Mouse (Mus musculus): ENCODE results near the gene Strip1. TPM values are rescaled to one million over a fixed set of nuclear protein-coding genes. Genes with fewer than 3 reads are reported as not detected.

The Strip1 gene
- polyA plus RNA-seq, 1 experiment from 2014 or later: 92.2 TPM

DNA sequence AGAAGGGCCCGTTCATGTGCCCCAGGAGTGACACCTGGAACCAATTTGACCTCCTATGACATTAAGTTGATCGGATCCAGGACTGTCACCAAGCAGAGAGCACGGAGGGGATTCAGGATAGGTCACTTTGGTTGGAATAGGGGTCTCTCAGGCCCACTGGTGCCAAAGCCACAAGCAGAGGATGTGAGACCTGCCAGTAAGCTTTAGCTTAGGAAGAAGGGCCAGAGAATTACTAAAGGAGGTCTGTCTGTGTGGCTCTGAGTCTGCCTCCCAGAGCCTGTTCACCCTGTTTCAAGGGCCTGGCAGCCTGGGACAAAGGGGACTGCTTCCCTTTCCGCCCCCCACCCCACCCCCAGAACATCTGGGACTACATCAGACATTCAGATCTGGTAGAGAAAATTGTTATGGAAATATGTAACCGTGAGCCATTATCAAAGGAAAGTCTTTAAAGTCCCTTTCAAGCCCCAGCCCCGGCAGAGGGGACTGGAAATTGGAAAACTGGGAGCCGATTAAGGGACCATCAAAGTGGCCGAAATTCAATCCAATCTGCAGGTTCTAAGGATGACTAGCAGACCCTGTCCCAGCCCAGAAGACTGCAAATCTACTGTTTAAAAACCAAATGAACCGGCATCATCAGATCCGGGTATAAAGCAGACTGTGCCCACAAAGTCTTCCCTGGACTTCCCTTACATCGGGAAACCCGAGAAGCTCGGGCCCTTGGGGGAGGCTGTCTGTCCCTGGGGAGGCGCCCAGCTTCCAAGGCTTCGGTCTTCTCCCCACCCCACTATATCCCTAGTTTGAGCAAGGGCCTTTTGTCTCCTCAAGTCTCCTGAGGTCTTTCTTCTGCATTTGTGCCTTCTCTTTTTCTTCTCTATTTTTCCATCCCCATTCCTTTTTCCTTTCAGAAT is 50.1 kb downstream of the Strip1 start:
- ATAC-seq (replicated peaks; ENCODE audit: low FRiP score): no peak
- no peak overlapping the region for H3K9ac ChIP-seq (ENCODE audit: low read length)
- 0 out of 2 replicates have a peak, but pooled peaks cover 5% of the 10 kb centered on the region for H3K4me1 ChIP-seq (replicated peaks; ENCODE audit: control insufficient read depth, insufficient read depth, low read length)
- WGBS: 2% methylated on average over 15 of the region's 15 CpGs
- H3K27me3 ChIP-seq (ENCODE audit: control insufficient read depth, insufficient read depth, low read length): peaks cover 65% of the 10 kb centered on the region
- H3K9me3 ChIP-seq (ENCODE audit: control insufficient read depth, low read length): no peaks in the 10 kb centered on the region
- H3K36me3 ChIP-seq (ENCODE audit: control insufficient read depth, insufficient read depth, low read length): no peaks in the 10 kb centered on the region
- peak; percentile 58 for DNase-seq (ENCODE audit: low spot score)
- no peak overlapping the region for H3K4me2 ChIP-seq (ENCODE audit: low read depth, low read length, severe bottlenecking)
- no peak overlapping the region for H3K27ac ChIP-seq (ENCODE audit: low read depth, low read length)
- no peak overlapping the region for H3K4me3 ChIP-seq (ENCODE audit: low read depth, low read length)

GRCm38 (mm10) chr3:107579466-107579865 is 52.0 kb downstream of the Strip1 start:
- ATAC-seq (replicated peaks; ENCODE audit: low FRiP score) (no peak), DNase-seq (ENCODE audit: low spot score) (peak; percentile 77)
- Histone ChIP-seq H3K4me2 (ENCODE audit: low read depth, low read length, severe bottlenecking) (no peak overlapping the region), H3K27ac (ENCODE audit: low read depth, low read length) (no peak overlapping the region), H3K36me3 (ENCODE audit: control insufficient read depth, insufficient read depth, low read length) (no peaks in the 10 kb centered on the region), H3K9me3 (ENCODE audit: control insufficient read depth, low read length) (no peaks in the 10 kb centered on the region), H3K4me1 (replicated peaks; ENCODE audit: control insufficient read depth, insufficient read depth, low read length) (0 out of 2 replicates have a peak, but pooled peaks cover 5% of the 10 kb centered on the region), H3K9ac (ENCODE audit: low read length) (no peak overlapping the region), H3K4me3 (ENCODE audit: low read depth, low read length) (no peak overlapping the region), H3K27me3 (ENCODE audit: control insufficient read depth, insufficient read depth, low read length) (peaks cover 48% of the 10 kb centered on the region)
- WGBS: 6% methylated on average over 4 of the region's 4 CpGs

DNA sequence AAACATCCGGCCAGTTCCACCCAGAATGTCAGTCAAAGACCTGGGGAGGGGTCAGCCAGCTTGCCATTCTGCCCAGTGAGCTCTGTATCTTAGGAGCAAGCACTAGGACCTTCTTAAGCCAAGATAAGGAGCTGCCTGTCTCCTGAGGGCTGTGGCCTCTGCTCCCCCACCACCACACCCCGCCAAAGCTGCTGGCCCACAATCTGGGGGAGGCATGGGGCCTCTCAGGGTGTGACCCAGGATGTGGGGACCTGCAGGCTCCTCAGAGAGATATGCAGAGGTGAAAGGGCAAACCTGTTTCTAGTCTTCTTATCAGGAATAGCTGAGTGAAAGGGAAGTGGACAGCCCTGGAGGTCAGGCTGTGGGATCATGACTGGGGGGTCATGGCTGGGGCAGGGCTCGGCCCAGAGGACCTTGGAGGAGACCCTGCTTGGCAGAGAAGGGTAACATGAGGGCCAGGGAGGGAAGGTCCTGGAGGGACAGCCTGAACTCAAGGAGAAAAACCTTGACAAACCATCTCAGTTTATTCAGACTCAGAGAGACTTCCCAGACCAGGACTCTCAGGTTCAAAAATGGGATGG is 53.6 kb downstream of the Strip1 start:
- Histone ChIP-seq H3K27ac (ENCODE audit: low read depth, low read length) (no peak overlapping the region), H3K4me3 (ENCODE audit: low read depth, low read length) (no peak overlapping the region), H3K9ac (ENCODE audit: low read length) (no peak overlapping the region), H3K4me1 (replicated peaks; ENCODE audit: control insufficient read depth, insufficient read depth, low read length) (0 out of 2 replicates have a peak, but pooled peaks cover 2% of the 10 kb centered on the region), H3K9me3 (ENCODE audit: control insufficient read depth, low read length) (no peaks in the 10 kb centered on the region), H3K36me3 (ENCODE audit: control insufficient read depth, insufficient read depth, low read length) (no peaks in the 10 kb centered on the region), H3K4me2 (ENCODE audit: low read depth, low read length, severe bottlenecking) (no peak overlapping the region), H3K27me3 (ENCODE audit: control insufficient read depth, insufficient read depth, low read length) (peaks cover 33% of the 10 kb centered on the region)
- no peak for ATAC-seq (replicated peaks; ENCODE audit: low FRiP score)
- peak; percentile 45 for DNase-seq (ENCODE audit: low spot score)
- WGBS: 36% methylated on average over 3 of the region's 3 CpGs

- Histone ChIP-seq H3K4me3 (ENCODE audit: low read depth, low read length) (no peak overlapping the region), H3K9me3 (ENCODE audit: control insufficient read depth, low read length) (no peaks in the 10 kb centered on the region), H3K27ac (ENCODE audit: low read depth, low read length) (no peak overlapping the region), H3K4me2 (ENCODE audit: low read depth, low read length, severe bottlenecking) (no peak overlapping the region), H3K4me1 (replicated peaks; ENCODE audit: control insufficient read depth, insufficient read depth, low read length) (0 out of 2 replicates have a peak, but pooled peaks cover 2% of the 10 kb centered on the region), H3K36me3 (ENCODE audit: control insufficient read depth, insufficient read depth, low read length) (no peaks in the 10 kb centered on the region), H3K9ac (ENCODE audit: low read length) (no peak overlapping the region), H3K27me3 (ENCODE audit: control insufficient read depth, insufficient read depth, low read length) (peaks cover 22% of the 10 kb centered on the region)
- 85% methylated on average over 3 of the region's 3 CpGs for WGBS
- DNase-seq (ENCODE audit: low spot score) (no peak), ATAC-seq (replicated peaks; ENCODE audit: low FRiP score) (no peak)
Observed at GRCm38 (mm10) chr3:107576807-107577206, 54.7 kb downstream of the Strip1 start.

GRCm38 (mm10) chr3:107571205-107571604 is 60.3 kb downstream of the Strip1 start:
- Histone ChIP-seq H3K4me3 (ENCODE audit: low read depth, low read length) (no peak overlapping the region), H3K4me2 (ENCODE audit: low read depth, low read length, severe bottlenecking) (no peak overlapping the region), H3K36me3 (ENCODE audit: control insufficient read depth, insufficient read depth, low read length) (no peaks in the 10 kb centered on the region), H3K27ac (ENCODE audit: low read depth, low read length) (no peak overlapping the region), H3K27me3 (ENCODE audit: control insufficient read depth, insufficient read depth, low read length) (no peaks in the 10 kb centered on the region), H3K9ac (ENCODE audit: low read length) (no peak overlapping the region), H3K4me1 (replicated peaks; ENCODE audit: control insufficient read depth, insufficient read depth, low read length) (no peaks in the 10 kb centered on the region), H3K9me3 (ENCODE audit: control insufficient read depth, low read length) (no peaks in the 10 kb centered on the region)
- WGBS: 63% methylated on average over 2 of the region's 2 CpGs
- DNase-seq (ENCODE audit: low spot score) (no peak), ATAC-seq (replicated peaks; ENCODE audit: low FRiP score) (no peak)

DNA sequence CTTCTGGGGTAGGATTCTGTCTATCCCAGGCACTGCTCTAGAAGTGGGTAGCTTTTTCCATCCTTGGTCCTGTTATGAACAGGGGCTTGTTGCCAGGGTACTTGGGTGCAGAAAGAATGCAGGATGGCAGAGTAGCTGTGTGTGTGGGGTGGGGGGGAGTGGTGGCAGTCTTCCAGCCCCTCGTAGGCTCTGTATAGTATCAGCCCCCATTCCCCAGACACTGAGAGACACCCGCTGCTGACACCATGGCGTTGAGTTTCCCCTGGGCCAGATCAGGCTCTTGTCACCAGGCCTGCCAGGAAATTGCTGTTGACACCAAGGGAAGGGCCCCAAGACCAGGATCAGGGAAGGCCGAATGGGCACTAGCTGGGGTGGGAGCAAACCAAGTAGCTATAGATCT is 62.8 kb downstream of the Strip1 start:
- Histone ChIP-seq H3K4me2 (ENCODE audit: low read depth, low read length, severe bottlenecking) (no peak overlapping the region), H3K9ac (ENCODE audit: low read length) (no peak overlapping the region), H3K4me1 (replicated peaks; ENCODE audit: control insufficient read depth, insufficient read depth, low read length) (no peaks in the 10 kb centered on the region), H3K9me3 (ENCODE audit: control insufficient read depth, low read length) (no peaks in the 10 kb centered on the region), H3K4me3 (ENCODE audit: low read depth, low read length) (no peak overlapping the region), H3K36me3 (ENCODE audit: control insufficient read depth, insufficient read depth, low read length) (no peaks in the 10 kb centered on the region), H3K27ac (ENCODE audit: low read depth, low read length) (no peak overlapping the region), H3K27me3 (ENCODE audit: control insufficient read depth, insufficient read depth, low read length) (no peaks in the 10 kb centered on the region)
- WGBS: 88% methylated on average over 4 of the region's 4 CpGs
- DNase-seq (ENCODE audit: low spot score) (no peak), ATAC-seq (replicated peaks; ENCODE audit: low FRiP score) (no peak)

GRCm38 (mm10) chr3:107567766-107568165 is 63.7 kb downstream of the Strip1 start:
- Histone ChIP-seq H3K4me1 (replicated peaks; ENCODE audit: control insufficient read depth, insufficient read depth, low read length) (no peaks in the 10 kb centered on the region), H3K4me2 (ENCODE audit: low read depth, low read length, severe bottlenecking) (no peak overlapping the region), H3K9ac (ENCODE audit: low read length) (no peak overlapping the region), H3K36me3 (ENCODE audit: control insufficient read depth, insufficient read depth, low read length) (no peaks in the 10 kb centered on the region), H3K4me3 (ENCODE audit: low read depth, low read length) (no peak overlapping the region), H3K9me3 (ENCODE audit: control insufficient read depth, low read length) (no peaks in the 10 kb centered on the region), H3K27me3 (ENCODE audit: control insufficient read depth, insufficient read depth, low read length) (no peaks in the 10 kb centered on the region), H3K27ac (ENCODE audit: low read depth, low read length) (no peak overlapping the region)
- 85% methylated on average over 7 of the region's 7 CpGs for WGBS
- DNase-seq (ENCODE audit: low spot score) (peak; percentile 6), ATAC-seq (replicated peaks; ENCODE audit: low FRiP score) (no peak)

DNA sequence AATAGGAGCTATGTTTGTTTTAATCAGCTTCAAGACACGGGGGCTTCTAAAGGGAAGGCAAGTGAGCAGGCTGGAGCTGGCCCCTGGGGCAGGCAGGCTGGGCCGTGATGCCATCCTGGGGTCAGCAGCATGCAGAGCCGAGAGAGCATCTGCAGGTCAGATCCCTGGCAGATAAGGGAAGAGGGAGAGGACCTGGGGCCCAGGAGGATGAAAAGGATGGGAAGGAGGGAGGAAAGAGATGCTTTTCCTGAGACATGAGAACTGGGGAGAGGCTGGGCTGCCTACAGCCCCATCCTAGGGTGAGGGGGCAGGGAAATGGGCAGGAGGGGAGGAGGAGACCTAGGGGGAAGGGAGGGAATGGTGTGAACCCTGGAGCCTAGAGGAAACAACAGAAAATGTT is 66.2 kb downstream of the Strip1 start:
- DNase-seq (ENCODE audit: low spot score) (no peak), ATAC-seq (replicated peaks; ENCODE audit: low FRiP score) (no peak)
- H3K9ac ChIP-seq (ENCODE audit: low read length): no peak overlapping the region
- H3K27ac ChIP-seq (ENCODE audit: low read depth, low read length): no peak overlapping the region
- no peaks in the 10 kb centered on the region for H3K4me1 ChIP-seq (replicated peaks; ENCODE audit: control insufficient read depth, insufficient read depth, low read length)
- H3K4me3 ChIP-seq (ENCODE audit: low read depth, low read length): no peak overlapping the region
- H3K4me2 ChIP-seq (ENCODE audit: low read depth, low read length, severe bottlenecking): no peak overlapping the region
- no peaks in the 10 kb centered on the region for H3K27me3 ChIP-seq (ENCODE audit: control insufficient read depth, insufficient read depth, low read length)
- no peaks in the 10 kb centered on the region for H3K9me3 ChIP-seq (ENCODE audit: control insufficient read depth, low read length)
- WGBS: 53% methylated on average over 3 of the region's 3 CpGs
- no peaks in the 10 kb centered on the region for H3K36me3 ChIP-seq (ENCODE audit: control insufficient read depth, insufficient read depth, low read length)

Measured in forebrain, embryonic 11.5 days (tissue).